Mouse (Mus musculus): ENCODE measurements around the gene Gm20388.

DNA sequence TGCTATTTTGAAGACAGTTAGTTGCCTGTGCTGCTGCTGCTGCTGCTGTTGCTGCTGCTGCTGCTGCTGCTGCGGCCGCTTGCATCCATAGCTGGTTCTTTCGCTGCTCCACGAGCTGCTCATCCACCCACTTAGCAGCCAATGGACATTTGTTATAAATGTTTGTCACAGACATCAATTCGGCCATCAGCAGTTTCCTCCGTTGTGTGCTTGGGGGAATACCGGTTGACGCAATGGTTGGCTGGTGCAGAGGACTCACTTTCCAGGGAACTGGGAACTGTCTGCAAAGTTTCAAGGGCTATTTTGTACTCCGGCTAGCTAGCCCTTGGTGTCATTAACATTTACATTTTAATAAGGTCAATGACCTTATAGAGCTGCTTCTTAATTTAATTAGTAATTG is 793.6 kb downstream of the Gm20388 start:
- no peak for TF ChIP-seq CTCF (IDR thresholded peaks at IDR 0.05; ENCODE audit: extremely low read depth, insufficient read depth, low read length)
- TF ChIP-seq POLR2A (IDR thresholded peaks at IDR 0.05; ENCODE audit: extremely low read depth, insufficient read depth, low read length) = no peak

All from cortical plate, adult 2 months (tissue).